Comparison of ENCODE assay signal across 13 mouse cellular contexts in the genomic region with DNA sequence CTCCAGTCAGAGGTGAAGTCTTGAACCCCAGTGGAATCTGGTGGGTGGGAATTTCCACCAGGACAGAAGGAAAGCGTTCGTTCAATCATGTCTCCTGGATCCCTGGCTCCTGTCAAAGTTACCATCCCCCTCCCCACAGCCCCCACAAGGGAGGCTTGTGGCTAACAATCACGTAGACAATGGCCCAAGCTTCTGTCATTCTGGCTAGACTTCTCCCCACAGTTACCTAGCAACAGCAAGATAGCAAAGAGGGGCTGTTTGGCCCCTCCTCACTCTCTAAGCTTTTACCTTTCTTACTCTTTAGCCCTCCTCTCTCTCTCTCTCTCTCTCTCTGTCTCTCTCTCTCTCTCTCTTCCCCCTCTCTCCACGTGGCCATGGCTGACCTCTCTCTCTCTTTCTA.
A peak's percentile ranks its signal among the peaks of the same experiment; 100 is the strongest.
DNase-seq lines count a peak whose midpoint lies in the region; ATAC-seq and TF ChIP-seq lines count a peak whose summit lies in the region.
"Had no signal": no experiment of that assay in that cellular context is flagged by ENCODE, and none has a peak within 500 bp of the region (broad histone marks: within the 10 kb centered on the region; RNA-seq: fewer than 3 reads in every experiment).

No protein-coding gene starts in this region.

- H3K27ac ChIP-seq in forebrain, postnatal 0 days (ENCODE audit: low read depth, low read length), result no peak overlapping the region
- H3K27ac ChIP-seq in midbrain, embryonic 16.5 days (ENCODE audit: low read length), result peak overlapping the region; percentile 57
- H3K27ac ChIP-seq: heart, embryonic 15.5 days; layer of hippocampus, adult 2 months; limb, embryonic 15.5 days; lung, embryonic 15.5 days; neural tube, embryonic 12.5 days had no signal

- TF ChIP-seq POLR2A in brain, embryonic 14.5 days (IDR thresholded peaks at IDR 0.05; ENCODE audit: borderline replicate concordance, extremely low read depth, insufficient read depth, insufficient read length, poor library complexity, severe bottlenecking), result no peak

- 24% methylated on average over 4 of the region's 4 CpGs for WGBS in forebrain, postnatal 0 days
- WGBS in midbrain, embryonic 16.5 days, result 13% methylated on average over 4 of the region's 4 CpGs

- H3K4me2 ChIP-seq in forebrain, postnatal 0 days (ENCODE audit: low read depth), result no peak overlapping the region
- no peak overlapping the region for H3K4me2 ChIP-seq in midbrain, embryonic 16.5 days (ENCODE audit: low read length)
- H3K4me2 ChIP-seq: heart, embryonic 15.5 days; limb, embryonic 15.5 days; lung, embryonic 15.5 days; neural tube, embryonic 12.5 days had no signal

- no peak for TF ChIP-seq CTCF in brain, embryonic 14.5 days (IDR thresholded peaks at IDR 0.05; ENCODE audit: borderline replicate concordance, extremely low read depth, insufficient read depth, insufficient read length)
- no peak for TF ChIP-seq CTCF in forebrain, postnatal 0 days (IDR thresholded peaks at IDR 0.05; ENCODE audit: low read depth)

- no peaks in the 10 kb centered on the region for H3K9me3 ChIP-seq in forebrain, postnatal 0 days (ENCODE audit: low read length)
- H3K9me3 ChIP-seq in midbrain, embryonic 16.5 days (replicated peaks; ENCODE audit: control insufficient read depth, low read length, poor library complexity, severe bottlenecking), result no peaks in the 10 kb centered on the region
- H3K9me3 ChIP-seq: heart, embryonic 15.5 days; limb, embryonic 15.5 days; lung, embryonic 15.5 days; neural tube, embryonic 12.5 days had no signal

- no peaks in the 10 kb centered on the region for H3K4me1 ChIP-seq in forebrain, postnatal 0 days (ENCODE audit: insufficient read depth)
- peaks cover 18% of the 10 kb centered on the region for H3K4me1 ChIP-seq in midbrain, embryonic 16.5 days (ENCODE audit: control insufficient read depth, insufficient read depth, low read length)

- peak; percentile 69 for ATAC-seq in forebrain, postnatal 0 days
- peak; percentile 76 for ATAC-seq in midbrain, embryonic 16.5 days
- no peak for ATAC-seq in inflammation-experienced regulatory T-cells, adult 6 months

- intact Hi-C loops in heart, postnatal 14 days (cut with DNase I), result no loop called here

- no peak overlapping the region for H3K9ac ChIP-seq in forebrain, postnatal 0 days
- no peak overlapping the region for H3K9ac ChIP-seq in midbrain, embryonic 16.5 days (ENCODE audit: low read depth, low read length)
- H3K9ac ChIP-seq: heart, embryonic 15.5 days; limb, embryonic 15.5 days; lung, embryonic 15.5 days; neural tube, embryonic 12.5 days had no signal

- no peaks in the 10 kb centered on the region for H3K36me3 ChIP-seq in forebrain, postnatal 0 days (ENCODE audit: insufficient read depth)
- H3K36me3 ChIP-seq in midbrain, embryonic 16.5 days (ENCODE audit: control insufficient read depth, insufficient read depth, low read length), result no peaks in the 10 kb centered on the region
- H3K36me3 ChIP-seq: heart, embryonic 15.5 days; limb, embryonic 15.5 days; lung, embryonic 15.5 days; neural tube, embryonic 12.5 days had no signal

- H3K4me3 ChIP-seq in forebrain, postnatal 0 days (ENCODE audit: low read depth, low read length), result no peak overlapping the region
- no peak overlapping the region for H3K4me3 ChIP-seq in midbrain, embryonic 16.5 days (ENCODE audit: low read depth, low read length)
- H3K4me3 ChIP-seq: heart, embryonic 15.5 days; layer of hippocampus, adult 2 months; limb, embryonic 15.5 days; lung, embryonic 15.5 days; neural tube, embryonic 12.5 days had no signal

- peak; percentile 74 for DNase-seq in brain, embryonic 14.5 days (ENCODE audit: low read depth)
- peak; percentile 24 for DNase-seq in embryo, embryonic 9.5 days (ENCODE audit: extremely low spot score)
- DNase-seq in forebrain, postnatal 0 days, result peak; percentile 50
- DNase-seq in spleen, postnatal 36 days (ENCODE audit: low spot score in 2 of 2), result no peak
- no peak for DNase-seq in heart, postnatal 14 days
- DNase-seq: cerebellum, adult 8-10 months had no signal

- no peaks in the 10 kb centered on the region for H3K27me3 ChIP-seq in forebrain, postnatal 0 days (ENCODE audit: insufficient read depth, low read length)
- H3K27me3 ChIP-seq in midbrain, embryonic 16.5 days (ENCODE audit: control insufficient read depth, insufficient read depth, low read depth, low read length), result no peaks in the 10 kb centered on the region
- H3K27me3 ChIP-seq: heart, embryonic 15.5 days; limb, embryonic 15.5 days; lung, embryonic 15.5 days; neural tube, embryonic 12.5 days had no signal

Comparison
In these comparisons a context has a peak if more than half of its experiments do, and no peak if none do; other contexts are left out.
1. DNase-seq: peak in brain, embryonic 14.5 days (single experiment), embryo, embryonic 9.5 days (single experiment) and forebrain, postnatal 0 days (single experiment); none in spleen, postnatal 36 days (0 of 2) and heart, postnatal 14 days (0 of 2).